8 mouse cellular contexts compared by ENCODE assay signal in genomic region chr8:77376451-77376853, GRCm38 (mm10).
DNase-seq lines count a peak whose midpoint lies in the region; ATAC-seq lines count a peak whose summit lies in the region.

No protein-coding gene starts in this region.

- H3K4me2 ChIP-seq in midbrain, embryonic 13.5 days (replicated peaks) = no peak overlapping the region
- H3K4me2 ChIP-seq in heart, embryonic 15.5 days = no peak overlapping the region

- H3K27me3 ChIP-seq in midbrain, embryonic 13.5 days = no peaks in the 10 kb centered on the region
- no peaks in the 10 kb centered on the region for H3K27me3 ChIP-seq in midbrain, embryonic 10.5 days (ENCODE audit: low read depth, poor library complexity, severe bottlenecking)
- H3K27me3 ChIP-seq in heart, embryonic 15.5 days = no peaks in the 10 kb centered on the region

- no peaks in the 10 kb centered on the region for H3K36me3 ChIP-seq in midbrain, embryonic 13.5 days
- H3K36me3 ChIP-seq in midbrain, embryonic 10.5 days = peaks cover 9% of the 10 kb centered on the region; the same call in 1 of the 2 replicates
- H3K36me3 ChIP-seq in heart, embryonic 15.5 days = peaks cover 9% of the 10 kb centered on the region; the same call in 1 of the 2 replicates

- WGBS in midbrain, embryonic 13.5 days = 29% methylated on average over 5 of the region's 5 CpGs
- WGBS in midbrain, embryonic 10.5 days = 31% methylated on average over 5 of the region's 5 CpGs
- 9% methylated on average over 5 of the region's 5 CpGs for WGBS in heart, embryonic 15.5 days

- no peak overlapping the region for H3K27ac ChIP-seq in midbrain, embryonic 13.5 days
- no peak overlapping the region for H3K27ac ChIP-seq in midbrain, embryonic 10.5 days (replicated peaks)
- peak overlapping the region; percentile 35 for H3K27ac ChIP-seq in heart, embryonic 15.5 days

- H3K9me3 ChIP-seq in midbrain, embryonic 13.5 days = no peaks in the 10 kb centered on the region
- H3K9me3 ChIP-seq in midbrain, embryonic 10.5 days (replicated peaks) = no peaks in the 10 kb centered on the region
- H3K9me3 ChIP-seq in heart, embryonic 15.5 days (replicated peaks) = no peaks in the 10 kb centered on the region

- peaks cover 14% of the 10 kb centered on the region for H3K4me1 ChIP-seq in midbrain, embryonic 13.5 days (replicated peaks)
- H3K4me1 ChIP-seq in midbrain, embryonic 10.5 days = peaks cover 5% of the 10 kb centered on the region
- peaks cover 12% of the 10 kb centered on the region; the same call in 1 of the 2 replicates for H3K4me1 ChIP-seq in heart, embryonic 15.5 days (replicated peaks)

- H3K4me3 ChIP-seq in midbrain, embryonic 13.5 days (replicated peaks) = no peak overlapping the region
- H3K4me3 ChIP-seq in midbrain, embryonic 10.5 days = no peak overlapping the region
- H3K4me3 ChIP-seq in heart, embryonic 15.5 days = no peak overlapping the region

- peak; percentile 61 for ATAC-seq in midbrain, embryonic 13.5 days
- peak; percentile 58; the same call in 1 of the 2 replicates for ATAC-seq in heart, embryonic 15.5 days (replicated peaks; ENCODE audit: insufficient number of reproducible peaks, insufficient read depth, low FRiP score, low read depth)
- ATAC-seq in granulocyte monocyte progenitor cell, adult 5-6 weeks (replicated peaks; ENCODE audit: poor library complexity, severe bottlenecking) = no peak

- H3K9ac ChIP-seq in midbrain, embryonic 13.5 days (replicated peaks) = no peak overlapping the region
- H3K9ac ChIP-seq in heart, embryonic 15.5 days = no peak overlapping the region

- DNase-seq in midbrain, embryonic 10.5 days (ENCODE audit: low spot score) = no peak
- DNase-seq in cerebellum, adult 9-10 months = peak; percentile 56
- peak; percentile 51 for DNase-seq in left cerebral cortex, adult 11 months (ENCODE audit: low spot score)
- peak; percentile 80 for DNase-seq in retina, postnatal 1 day
- no peak for DNase-seq in urinary bladder, postnatal 25 days (ENCODE audit: low spot score)

Comparison
In these comparisons a context has a peak if more than half of its experiments do, and no peak if none do; other contexts are left out.
1. DNase-seq: peak in cerebellum, adult 9-10 months (single experiment), left cerebral cortex, adult 11 months (single experiment) and retina, postnatal 1 day (single experiment); none in midbrain, embryonic 10.5 days (single experiment) and urinary bladder, postnatal 25 days (single experiment).